Mouse (Mus musculus): ENCODE results near the gene Lpin2.

Gene Lpin2

DNA sequence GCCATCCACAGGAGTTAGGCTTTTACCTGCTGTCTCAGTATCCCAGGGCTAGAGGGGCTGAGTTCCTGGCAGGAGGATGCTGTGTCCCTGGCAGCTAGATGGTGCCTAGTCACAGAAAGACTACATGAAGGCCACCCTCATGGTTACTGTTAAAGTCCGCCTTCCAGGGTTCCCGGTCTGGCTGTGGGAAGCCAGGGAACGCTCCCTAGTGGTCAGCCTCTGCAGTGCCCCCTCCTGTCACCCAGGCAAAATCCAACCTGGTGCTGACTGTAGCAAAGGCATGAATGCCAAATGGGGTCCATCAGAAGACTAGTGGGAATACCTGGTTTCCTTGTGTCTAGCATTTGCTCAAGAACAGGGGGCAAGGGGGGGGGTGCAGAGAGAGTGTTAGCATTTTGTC lies 78.3 kb downstream of the Lpin2 start:
- DNase-seq (ENCODE audit: low read depth, low spot score) = no peak

DNA sequence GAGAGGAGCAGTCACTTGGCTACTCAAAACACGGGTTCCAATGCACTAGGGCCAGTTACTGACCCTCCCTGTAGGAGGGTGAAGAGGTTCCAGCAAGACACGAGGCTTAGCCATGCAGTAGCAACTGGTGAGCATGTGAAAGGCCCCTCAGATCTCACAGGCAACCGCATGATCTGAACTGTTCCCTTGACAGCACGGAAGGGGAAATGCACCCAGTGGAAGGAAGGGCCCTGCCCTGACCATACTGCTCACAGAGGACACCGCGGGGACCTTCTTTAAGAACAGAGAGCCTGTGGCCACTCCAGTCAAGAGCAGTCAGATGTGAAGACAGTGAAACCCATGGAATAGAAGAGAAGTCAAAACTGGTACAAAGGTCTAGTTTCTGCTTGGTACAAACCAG lies 80.8 kb downstream of the Lpin2 start:
- no peak for DNase-seq (ENCODE audit: low read depth, low spot score)

GRCm38 (mm10) chr17:71264739-71265138 lies 82.4 kb downstream of the Lpin2 start:
- DNase-seq (ENCODE audit: low read depth, low spot score) = no peak

- no peak for DNase-seq (ENCODE audit: low read depth, low spot score)
Measured at GRCm38 (mm10) chr17:71265336-71266051, 83.1 kb downstream of the Lpin2 start.

DNA sequence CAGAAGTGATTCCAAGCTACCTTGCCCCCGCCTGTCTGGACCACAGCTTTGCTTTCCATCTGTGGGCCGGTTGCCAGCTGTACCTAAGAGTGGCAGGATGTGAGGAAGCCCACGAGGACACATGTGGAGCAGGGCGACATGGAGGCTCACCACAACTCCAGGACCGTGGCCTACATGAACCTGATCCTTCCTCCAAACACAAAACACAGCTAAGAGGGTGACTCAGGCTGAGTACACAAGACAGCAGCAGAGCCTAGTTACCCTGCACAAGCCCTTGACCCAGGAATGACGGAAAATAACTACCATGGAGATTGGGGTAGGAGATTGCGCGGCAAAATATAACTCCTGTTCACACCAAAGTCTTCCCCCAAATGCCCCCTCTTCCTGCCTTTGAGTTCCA lies 85.0 kb downstream of the Lpin2 start:
- DNase-seq (ENCODE audit: low read depth, low spot score) = no peak

GRCm38 (mm10) chr17:71268152-71268551 lies 85.8 kb downstream of the Lpin2 start:
- DNase-seq (ENCODE audit: low read depth, low spot score) = no peak

DNA sequence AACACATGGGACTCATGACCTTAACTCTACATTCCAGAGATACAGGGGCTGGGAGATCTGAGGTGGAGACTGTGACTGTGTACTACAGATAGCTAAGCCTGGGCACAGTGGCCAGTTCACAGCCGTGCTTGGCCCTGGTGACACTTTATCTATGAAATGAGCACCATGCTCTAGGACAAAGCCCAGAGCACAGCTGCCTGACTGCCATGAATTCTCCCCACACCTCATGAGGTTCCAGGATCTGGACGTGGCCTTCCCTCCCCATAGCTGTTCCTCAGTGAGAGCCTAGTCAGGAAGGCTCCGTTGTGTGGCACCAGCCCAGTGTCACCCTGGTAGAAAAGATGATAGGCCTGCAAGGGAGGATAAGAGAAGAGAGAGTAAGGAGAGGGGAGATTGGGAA lies 86.2 kb downstream of the Lpin2 start:
- DNase-seq (ENCODE audit: low read depth, low spot score) = no peak

DNA sequence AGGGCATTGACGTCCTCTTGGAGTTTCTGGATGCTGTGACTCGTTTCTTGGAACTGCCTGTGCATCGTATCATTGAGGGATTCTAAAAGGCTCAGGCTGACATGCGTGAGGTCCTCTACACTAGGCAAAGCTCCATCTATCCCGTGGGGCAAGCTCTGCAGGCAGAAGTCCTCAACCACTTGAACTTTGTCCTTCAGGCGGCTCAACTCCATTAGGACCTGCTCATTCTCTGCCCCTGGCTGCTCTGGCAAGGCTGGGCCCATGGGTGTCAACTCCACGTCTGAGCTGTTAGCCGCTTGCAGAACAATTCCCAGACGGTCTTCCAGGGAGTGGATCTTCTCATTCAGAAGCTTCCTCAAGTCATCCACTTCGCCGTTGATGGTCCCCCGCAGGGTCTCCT lies 91.5 kb downstream of the Lpin2 start:
- no peak for DNase-seq (ENCODE audit: low read depth, low spot score)

DNA sequence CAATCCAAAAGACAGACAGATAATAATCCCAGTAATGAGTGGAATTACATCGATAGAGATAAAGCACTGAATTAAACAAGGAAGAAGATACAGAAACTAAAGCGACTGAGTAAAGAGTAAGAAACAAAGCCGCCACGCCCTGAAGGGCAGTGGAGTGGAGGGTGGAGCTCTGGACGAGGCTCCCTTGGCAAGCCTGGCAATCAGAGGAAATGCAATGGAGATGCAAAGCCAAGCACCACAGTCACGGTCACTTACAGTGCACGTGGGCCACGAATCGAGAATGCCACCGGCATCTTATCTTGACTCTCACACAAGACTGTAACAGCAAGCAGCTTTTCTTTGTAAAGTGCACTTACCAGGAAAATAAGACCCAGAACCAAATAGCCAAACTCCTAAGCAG lies 94.4 kb downstream of the Lpin2 start:
- no peak for DNase-seq (ENCODE audit: low read depth, low spot score)

- no peak for DNase-seq (ENCODE audit: low read depth, low spot score)
Measured at GRCm38 (mm10) chr17:71277701-71278491, 95.5 kb downstream of the Lpin2 start.

DNA sequence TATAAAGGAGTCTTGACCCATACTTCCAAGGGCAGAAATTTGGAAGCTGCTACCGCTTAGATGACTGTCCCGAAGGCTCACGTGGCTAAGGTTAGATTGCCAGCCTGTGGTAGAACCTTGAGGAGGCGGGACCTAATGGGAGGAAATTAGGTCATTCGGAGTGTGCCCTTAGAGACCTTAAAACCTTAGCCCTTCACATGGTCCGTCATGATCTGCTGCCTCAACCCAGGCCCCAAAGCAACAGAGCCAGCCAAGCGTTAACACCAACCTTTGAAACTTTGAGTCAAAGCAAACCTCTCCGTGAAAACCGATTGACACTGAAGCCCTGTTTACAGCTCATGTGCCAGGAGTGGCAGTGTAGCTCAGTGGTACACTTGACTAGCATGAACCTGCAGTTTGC lies 100.4 kb downstream of the Lpin2 start:
- DNase-seq (ENCODE audit: low read depth, low spot score) = no peak

- DNase-seq (ENCODE audit: low read depth, low spot score) = no peak
Measured at GRCm38 (mm10) chr17:71283237-71283636, 100.9 kb downstream of the Lpin2 start.

DNA sequence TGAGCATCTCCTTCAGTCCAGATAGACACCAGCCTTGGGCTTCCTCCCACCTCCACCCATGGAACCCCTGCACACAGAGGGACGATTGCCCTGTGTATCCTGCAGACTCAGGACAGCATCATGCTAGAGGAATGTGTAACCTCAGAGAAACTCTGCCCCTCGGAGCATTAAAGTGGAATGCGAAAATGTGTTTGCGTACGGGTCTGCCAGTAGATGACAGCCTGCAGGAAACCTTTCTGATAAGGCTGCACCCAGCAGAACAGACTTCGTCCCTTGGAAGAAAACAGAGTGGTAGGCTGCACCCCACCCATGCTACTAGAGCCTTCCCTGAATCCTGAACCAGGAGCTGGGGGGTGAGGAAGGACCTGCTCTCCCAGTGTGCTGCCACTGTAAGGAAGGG lies 102.5 kb downstream of the Lpin2 start:
- no peak for DNase-seq (ENCODE audit: low read depth, low spot score)

DNA sequence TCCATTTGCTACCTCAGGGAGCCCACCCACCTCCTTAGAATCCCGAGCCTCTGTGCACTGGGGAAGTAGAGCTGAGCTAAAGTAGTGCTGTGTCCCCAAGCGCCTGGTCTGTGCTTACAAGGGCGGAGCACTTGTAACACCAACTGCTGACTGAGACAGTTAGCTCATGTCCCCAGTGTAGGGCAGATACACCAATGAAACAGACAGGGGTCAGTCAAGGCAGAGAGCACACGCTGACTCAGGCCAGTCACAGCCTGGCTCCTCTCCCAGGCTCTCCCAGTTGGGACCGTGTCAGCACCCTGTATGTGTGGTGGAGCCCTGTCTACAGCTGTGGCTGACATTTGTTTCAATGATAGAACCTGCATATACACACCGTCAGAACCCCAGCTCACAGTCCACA lies 103.6 kb downstream of the Lpin2 start:
- DNase-seq (ENCODE audit: low read depth, low spot score) = no peak

- DNase-seq (ENCODE audit: low read depth, low spot score) = no peak
Measured at GRCm38 (mm10) chr17:71287586-71287985, 105.2 kb downstream of the Lpin2 start.

- DNase-seq (ENCODE audit: low read depth, low spot score) = no peak
Measured at GRCm38 (mm10) chr17:71288145-71288758, 105.9 kb downstream of the Lpin2 start.

GRCm38 (mm10) chr17:71288808-71289548 lies 106.6 kb downstream of the Lpin2 start:
- DNase-seq (ENCODE audit: low read depth, low spot score) = no peak

DNA sequence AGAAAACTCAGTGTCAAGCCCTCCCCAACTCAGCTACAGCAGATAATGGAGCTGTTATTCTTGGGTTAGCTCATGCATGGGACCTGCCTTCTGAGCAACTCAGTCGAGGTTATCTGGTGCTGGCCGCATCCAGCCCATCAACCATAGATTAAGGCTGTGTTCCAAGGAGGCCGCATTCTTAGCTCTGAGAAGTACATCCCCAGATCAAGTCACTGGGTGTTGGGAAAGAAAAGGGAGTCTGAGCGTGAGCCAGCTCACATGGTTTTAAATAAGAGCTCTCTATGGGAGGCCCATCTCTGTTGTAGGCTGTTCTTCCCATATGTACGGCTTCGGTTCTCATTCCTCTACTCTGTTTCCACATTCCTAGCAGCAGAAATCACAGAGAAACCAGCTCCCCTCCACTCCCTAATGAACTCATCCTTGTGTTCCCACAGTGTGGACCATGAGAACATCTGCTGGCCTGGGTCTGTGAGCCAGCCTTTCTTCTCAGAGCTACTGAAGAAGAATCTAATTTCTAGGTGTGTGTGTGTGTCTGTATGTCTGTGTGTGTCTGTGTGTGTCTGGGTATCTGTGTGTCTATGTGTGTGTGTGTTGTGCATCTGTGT lies 107.3 kb downstream of the Lpin2 start:
- DNase-seq (ENCODE audit: low read depth, low spot score) = no peak

GRCm38 (mm10) chr17:71290486-71291410 lies 108.4 kb downstream of the Lpin2 start:
- no peak for DNase-seq (ENCODE audit: low read depth, low spot score)

GRCm38 (mm10) chr17:71291897-71292420 lies 109.6 kb downstream of the Lpin2 start:
- no peak for DNase-seq (ENCODE audit: low read depth, low spot score)

All from A20 (cell line).